ENCODE assay signal across 18 mouse cellular contexts in genomic region chr9:74877709-74878108, GRCm38 (mm10). TPM values are rescaled to one million over a fixed set of nuclear protein-coding genes. Genes with fewer than 3 reads are reported as not detected.
"Had no signal": no experiment of that assay in that cellular context is flagged by ENCODE, and none has a peak within 500 bp of the region (broad histone marks: within the 10 kb centered on the region; RNA-seq: fewer than 3 reads in every experiment).

No protein-coding gene starts in this region.

- H3K9me3 ChIP-seq: neural tube, embryonic 15.5 days; stomach, embryonic 15.5 days had no signal

- DNase-seq: retina, postnatal 1 day; right cerebral cortex, adult 18-20 months; right cerebral cortex, postnatal 14 days; right cerebral cortex, postnatal 25 days; right cerebral cortex, postnatal 4 days; spleen, adult 18-20 months; thymus, adult 18-20 months; thymus, adult 2 months; thymus, postnatal 14 days; thymus, postnatal 25 days; thymus, postnatal 36 days; thymus, postnatal 4 days had no signal

- H3K4me3 ChIP-seq: neural tube, embryonic 15.5 days; stomach, embryonic 15.5 days had no signal

- H3K9ac ChIP-seq: neural tube, embryonic 15.5 days; stomach, embryonic 15.5 days had no signal

- H3K36me3 ChIP-seq: neural tube, embryonic 15.5 days; stomach, embryonic 15.5 days had no signal

- H3K4me2 ChIP-seq: neural tube, embryonic 15.5 days; stomach, embryonic 15.5 days had no signal

- H3K27ac ChIP-seq: neural tube, embryonic 15.5 days; stomach, embryonic 15.5 days; stomach, postnatal 0 days had no signal

- H3K4me1 ChIP-seq: neural tube, embryonic 15.5 days; stomach, embryonic 15.5 days had no signal

- H3K27me3 ChIP-seq: stomach, embryonic 15.5 days had no signal

RNA-seq across cellular contexts. Expression of gene Onecut1, which starts 16.0 kb away (rescaled TPM):
- polyA plus RNA-seq: small intestine, adult 2 months; thymus, postnatal 0 days; urinary bladder, adult 2 months had no signal
